9 mouse cellular contexts compared by ENCODE assay signal in the genomic region with DNA sequence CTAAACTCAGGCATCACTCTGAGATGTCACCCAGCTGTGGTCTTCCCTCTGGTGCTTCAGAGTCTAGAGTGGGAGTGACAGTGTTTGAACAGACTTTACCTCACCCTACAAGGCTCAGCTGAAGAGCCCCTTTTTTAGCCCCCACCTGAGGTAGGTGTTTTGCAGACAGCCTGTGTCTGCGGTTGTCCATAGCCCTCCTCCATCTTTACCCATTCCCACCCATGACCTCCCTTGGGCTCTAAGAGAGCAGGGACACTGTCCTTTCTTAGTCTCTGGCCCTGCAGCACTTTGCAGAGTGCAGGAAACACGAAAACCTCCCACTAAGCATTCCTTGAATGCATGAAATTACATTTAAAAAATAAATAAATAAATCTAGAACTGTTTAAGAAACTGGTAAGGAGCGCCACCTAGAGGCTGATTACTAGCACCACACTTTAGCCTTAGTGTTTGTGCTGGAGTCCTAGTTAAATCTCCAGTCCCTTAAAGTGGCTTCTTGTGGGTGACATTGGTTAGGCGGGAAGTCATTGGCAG.
DNase-seq lines count a peak whose midpoint lies in the region; ATAC-seq and TF ChIP-seq lines count a peak whose summit lies in the region.
"Had no signal": no experiment of that assay in that cellular context is flagged by ENCODE, and none has a peak within 500 bp of the region (broad histone marks: within the 10 kb centered on the region; RNA-seq: fewer than 3 reads in every experiment).

No protein-coding gene starts in this region.

- peaks cover 4% of the 10 kb centered on the region for H3K4me1 ChIP-seq in heart, adult 2 months (ENCODE audit: control insufficient read depth, insufficient read depth, low read length)
- peaks cover 45% of the 10 kb centered on the region for H3K4me1 ChIP-seq in forebrain, embryonic 13.5 days
- peaks cover 3% of the 10 kb centered on the region; the same call in 1 of the 2 replicates for H3K4me1 ChIP-seq in midbrain, postnatal 0 days (ENCODE audit: insufficient read depth, low read length)
- H3K4me1 ChIP-seq: liver, embryonic 15.5 days had no signal

- 0 out of 2 replicates have a peak, but pooled peaks have one; percentile 15 for TF ChIP-seq EP300 in heart, adult 2 months (IDR thresholded peaks at IDR 0.05; ENCODE audit: insufficient read depth, low read depth, low read length)

- peak; percentile 54; the same call in 1 of the 2 replicates for ATAC-seq in forebrain, embryonic 13.5 days
- ATAC-seq in midbrain, postnatal 0 days (ENCODE audit: low FRiP score): peak; percentile 39; the same call in 1 of the 2 replicates

- peak; percentile 17 to 41 for DNase-seq in heart, adult 2 months
- DNase-seq in heart, postnatal 25 days (ENCODE audit: low spot score): no peak
- DNase-seq in brain, embryonic 14.5 days (ENCODE audit: low read depth): peak; percentile 90
- peak; percentile 70 for DNase-seq in induced T-regulatory cell, adult 2 months (ENCODE audit: low read depth)
- DNase-seq in left cerebral cortex, adult 2 months (ENCODE audit: extremely low spot score in 1 of 2, low spot score in 2 of 2): peak; percentile 44 to 49
- DNase-seq in midbrain, postnatal 0 days (ENCODE audit: low spot score): peak; percentile 86
- DNase-seq in spleen, adult 12 weeks (ENCODE audit: low spot score): no peak

- 29% methylated on average over 4 of the region's 4 CpGs for WGBS in heart, adult 2 months
- 21% methylated on average over 4 of the region's 4 CpGs for WGBS in forebrain, embryonic 13.5 days
- 19% methylated on average over 4 of the region's 4 CpGs for WGBS in midbrain, postnatal 0 days

- H3K4me2 ChIP-seq in forebrain, embryonic 13.5 days: no peak overlapping the region
- H3K4me2 ChIP-seq in midbrain, postnatal 0 days (ENCODE audit: low read depth, low read length, poor library complexity, severe bottlenecking): no peak overlapping the region
- H3K4me2 ChIP-seq: liver, embryonic 15.5 days had no signal

- peak; percentile 97 for TF ChIP-seq CTCF in heart, adult 2 months (IDR thresholded peaks at IDR 0.05)
- peak; percentile 69 for TF ChIP-seq CTCF in brain, embryonic 14.5 days (IDR thresholded peaks at IDR 0.05; ENCODE audit: borderline replicate concordance, extremely low read depth, insufficient read depth, insufficient read length)
- TF ChIP-seq CTCF in left cerebral cortex, adult 2 months (IDR thresholded peaks at IDR 0.05): peak; percentile 97
- TF ChIP-seq CTCF in midbrain, postnatal 0 days (IDR thresholded peaks at IDR 0.05): peak; percentile 92

- no peak overlapping the region for H3K4me3 ChIP-seq in heart, adult 2 months
- H3K4me3 ChIP-seq in forebrain, embryonic 13.5 days: no peak overlapping the region
- no peak overlapping the region for H3K4me3 ChIP-seq in left cerebral cortex, adult 2 months
- no peak overlapping the region for H3K4me3 ChIP-seq in midbrain, postnatal 0 days (ENCODE audit: low read depth, low read length)
- H3K4me3 ChIP-seq: liver, embryonic 15.5 days had no signal

- no peak overlapping the region for H3K9ac ChIP-seq in heart, adult 2 months (ENCODE audit: low read depth, low read length)
- H3K9ac ChIP-seq in forebrain, embryonic 13.5 days: peak overlapping the region; percentile 30; the same call in 1 of the 2 replicates
- no peak overlapping the region for H3K9ac ChIP-seq in midbrain, postnatal 0 days (replicated peaks; ENCODE audit: low read length, poor library complexity, severe bottlenecking)
- H3K9ac ChIP-seq: liver, embryonic 15.5 days had no signal

- H3K36me3 ChIP-seq in heart, adult 2 months (ENCODE audit: control insufficient read depth, insufficient read depth, low read length): no peaks in the 10 kb centered on the region
- no peaks in the 10 kb centered on the region for H3K36me3 ChIP-seq in forebrain, embryonic 13.5 days (ENCODE audit: poor library complexity, severe bottlenecking)
- H3K36me3 ChIP-seq in midbrain, postnatal 0 days (ENCODE audit: insufficient read depth, low read length): no peaks in the 10 kb centered on the region
- H3K36me3 ChIP-seq: liver, embryonic 15.5 days had no signal

- TF ChIP-seq POLR2A in heart, adult 2 months (IDR thresholded peaks at IDR 0.05; ENCODE audit: insufficient read depth, low read depth, low read length): no peak
- no peak for TF ChIP-seq POLR2A in brain, embryonic 14.5 days (IDR thresholded peaks at IDR 0.05; ENCODE audit: borderline replicate concordance, extremely low read depth, insufficient read depth, insufficient read length, poor library complexity, severe bottlenecking)

- no peaks in the 10 kb centered on the region for H3K9me3 ChIP-seq in forebrain, embryonic 13.5 days (replicated peaks)
- H3K9me3 ChIP-seq in midbrain, postnatal 0 days (ENCODE audit: low read length): no peaks in the 10 kb centered on the region
- H3K9me3 ChIP-seq: liver, embryonic 15.5 days had no signal

- intact Hi-C loops in heart, adult 2 months (cut with DNase I): loop anchor here (1.0 to 5.0 kb wide), 3 partner anchors 130 to 287 kb away; no protein-coding TSS in a partner anchor
- intact Hi-C loops in heart, postnatal 25 days (cut with DNase I): loop anchor here (1.0 to 5.0 kb wide), 3 partner anchors 129 to 287 kb away; no protein-coding TSS in a partner anchor
- intact Hi-C loops in left cerebral cortex, adult 2 months (cut with DNase I): loop anchor here (1.0 to 5.0 kb wide), 4 partner anchors 72 to 287 kb away; no protein-coding TSS in a partner anchor

- no peaks in the 10 kb centered on the region for H3K27me3 ChIP-seq in heart, adult 2 months (ENCODE audit: control insufficient read depth, insufficient read depth, low read length)
- H3K27me3 ChIP-seq in forebrain, embryonic 13.5 days: no peaks in the 10 kb centered on the region
- H3K27me3 ChIP-seq in midbrain, postnatal 0 days (ENCODE audit: insufficient read depth, low read length): no peaks in the 10 kb centered on the region

- H3K79me2 ChIP-seq in heart, adult 2 months (replicated peaks; ENCODE audit: control insufficient read depth, insufficient read depth, low read length): no peaks in the 10 kb centered on the region

- no peak overlapping the region for H3K27ac ChIP-seq in heart, adult 2 months
- no peak overlapping the region for H3K27ac ChIP-seq in forebrain, embryonic 13.5 days
- H3K27ac ChIP-seq in left cerebral cortex, adult 2 months: no peak overlapping the region
- H3K27ac ChIP-seq in midbrain, postnatal 0 days (ENCODE audit: low read depth, low read length): no peak overlapping the region
- H3K27ac ChIP-seq: liver, embryonic 15.5 days had no signal

Comparison
In these comparisons a context has a peak if more than half of its experiments do, and no peak if none do; other contexts are left out.
1. DNase-seq: peak in heart, adult 2 months (2 of 2), brain, embryonic 14.5 days (single experiment), induced T-regulatory cell, adult 2 months (single experiment), left cerebral cortex, adult 2 months (2 of 2) and midbrain, postnatal 0 days (single experiment); none in heart, postnatal 25 days (single experiment) and spleen, adult 12 weeks (single experiment).
2. Peak in every context shown above with its lines, with median percentiles within 50 percentile points of each other: CTCF ChIP-seq.